Mouse (Mus musculus): Measurements from ENCODE around the gene Dctpp1.

Gene Dctpp1

DNA sequence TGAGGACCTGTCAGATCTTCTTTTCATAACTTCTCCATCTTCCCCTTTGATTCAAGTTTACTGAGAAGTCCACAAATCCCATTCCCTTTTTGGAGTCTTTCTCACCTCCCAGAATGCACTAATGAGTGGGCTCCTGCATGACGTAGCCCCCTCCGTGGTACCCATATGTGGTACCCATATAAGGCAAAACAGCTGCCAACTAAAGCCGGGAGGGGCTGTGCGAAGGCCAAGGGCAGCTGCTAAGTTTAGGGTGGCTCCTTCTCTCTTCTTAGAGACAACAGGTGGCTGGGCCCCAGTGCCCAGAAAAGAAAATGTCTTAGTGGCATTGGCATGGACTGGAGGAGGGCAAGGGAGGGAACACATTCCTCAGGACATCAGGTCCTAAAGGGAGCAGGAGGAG lies 50.2 kb downstream of the Dctpp1 start:
- in situ Hi-C loops (cut with MboI, MseI): no loop called here

DNA sequence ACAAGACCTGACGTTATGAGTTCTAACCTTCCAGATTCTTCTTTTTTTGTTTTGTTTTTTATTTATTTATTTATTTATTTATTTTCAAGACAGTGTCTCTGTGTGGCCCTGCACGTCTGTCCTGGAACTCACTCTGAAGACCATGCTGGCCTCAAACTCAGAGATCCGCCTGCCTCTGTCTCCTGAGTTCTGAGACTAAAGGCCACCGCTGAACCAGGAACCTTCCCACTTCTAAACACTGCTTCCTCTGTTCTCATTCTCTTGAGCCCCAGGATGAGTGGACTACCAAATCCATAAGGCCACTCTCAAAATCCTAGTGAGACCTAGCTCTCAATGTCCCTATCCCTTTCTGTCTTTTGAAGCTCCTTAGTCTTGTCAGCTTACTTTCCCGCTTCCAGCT lies 50.7 kb downstream of the Dctpp1 start:
- in situ Hi-C loops (cut with MboI, MseI): no loop called here

DNA sequence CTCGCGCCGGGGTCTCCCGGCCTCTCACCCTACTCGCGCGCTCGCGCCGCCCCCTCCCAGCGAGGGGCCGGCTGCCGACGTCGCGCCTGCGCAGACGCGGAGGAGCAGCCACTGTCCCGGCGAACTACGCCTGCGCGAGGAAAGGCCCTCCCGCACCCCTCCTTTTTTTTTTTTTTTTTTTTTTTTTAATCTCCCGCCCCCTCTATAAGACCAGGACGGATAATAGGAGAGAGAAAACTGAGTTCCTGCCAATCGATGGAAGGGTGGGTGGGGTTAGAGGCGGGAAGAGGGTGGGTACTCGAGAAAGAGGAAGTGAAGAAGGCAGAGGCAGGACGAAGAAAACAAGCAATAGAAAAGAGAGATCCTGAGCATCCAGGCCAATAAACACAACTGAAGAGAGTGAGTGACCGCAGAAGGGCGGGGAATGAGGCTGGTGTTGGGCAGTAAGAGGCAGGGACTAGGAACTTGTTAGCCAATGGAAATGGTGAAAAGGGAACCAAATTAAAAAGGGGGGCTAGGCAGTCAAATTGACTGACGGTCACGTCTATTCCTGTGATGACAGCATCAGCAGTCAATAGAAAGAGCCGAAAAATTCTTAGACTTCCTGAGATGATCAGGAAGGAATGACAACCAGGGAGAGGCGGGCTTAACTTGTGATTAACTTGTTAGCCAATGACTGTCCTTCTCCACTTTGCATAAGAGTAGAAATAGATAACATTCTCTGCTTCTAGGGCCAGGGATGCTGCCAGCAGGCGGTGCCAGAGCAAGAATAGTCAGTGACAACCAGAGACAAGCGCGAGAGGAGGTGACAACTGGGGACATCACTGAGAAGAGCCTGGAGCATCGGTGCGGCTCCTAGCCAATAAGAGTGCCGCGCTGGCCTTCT lies 51.7 kb downstream of the Dctpp1 start, which contains the start of gene Mylpf:
Gene Mylpf, plus strand, starts transcription at position 338 of the 886 bp plus-strand sequence.
- in situ Hi-C loops (cut with MboI, MseI): no loop called here

DNA sequence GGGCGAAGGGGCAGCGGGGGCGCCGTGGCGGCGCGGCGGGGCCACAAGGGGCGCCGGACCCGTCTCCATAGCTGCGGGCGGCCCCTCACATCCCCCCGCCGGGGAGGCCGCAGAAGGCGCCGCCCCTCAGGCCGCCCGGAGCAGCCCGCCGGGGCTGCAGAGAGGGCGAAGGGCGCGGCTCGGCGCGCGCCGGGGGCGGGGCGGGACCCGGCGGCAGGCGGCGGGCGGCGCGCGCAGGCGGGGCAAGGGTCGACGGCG lies 52.3 kb downstream of the Dctpp1 start, which contains the start of gene Tbc1d10b:
Gene Tbc1d10b, minus strand, starts transcription at position 174 of the 258 bp plus-strand sequence.
- in situ Hi-C loops (cut with MboI, MseI): no loop called here

DNA sequence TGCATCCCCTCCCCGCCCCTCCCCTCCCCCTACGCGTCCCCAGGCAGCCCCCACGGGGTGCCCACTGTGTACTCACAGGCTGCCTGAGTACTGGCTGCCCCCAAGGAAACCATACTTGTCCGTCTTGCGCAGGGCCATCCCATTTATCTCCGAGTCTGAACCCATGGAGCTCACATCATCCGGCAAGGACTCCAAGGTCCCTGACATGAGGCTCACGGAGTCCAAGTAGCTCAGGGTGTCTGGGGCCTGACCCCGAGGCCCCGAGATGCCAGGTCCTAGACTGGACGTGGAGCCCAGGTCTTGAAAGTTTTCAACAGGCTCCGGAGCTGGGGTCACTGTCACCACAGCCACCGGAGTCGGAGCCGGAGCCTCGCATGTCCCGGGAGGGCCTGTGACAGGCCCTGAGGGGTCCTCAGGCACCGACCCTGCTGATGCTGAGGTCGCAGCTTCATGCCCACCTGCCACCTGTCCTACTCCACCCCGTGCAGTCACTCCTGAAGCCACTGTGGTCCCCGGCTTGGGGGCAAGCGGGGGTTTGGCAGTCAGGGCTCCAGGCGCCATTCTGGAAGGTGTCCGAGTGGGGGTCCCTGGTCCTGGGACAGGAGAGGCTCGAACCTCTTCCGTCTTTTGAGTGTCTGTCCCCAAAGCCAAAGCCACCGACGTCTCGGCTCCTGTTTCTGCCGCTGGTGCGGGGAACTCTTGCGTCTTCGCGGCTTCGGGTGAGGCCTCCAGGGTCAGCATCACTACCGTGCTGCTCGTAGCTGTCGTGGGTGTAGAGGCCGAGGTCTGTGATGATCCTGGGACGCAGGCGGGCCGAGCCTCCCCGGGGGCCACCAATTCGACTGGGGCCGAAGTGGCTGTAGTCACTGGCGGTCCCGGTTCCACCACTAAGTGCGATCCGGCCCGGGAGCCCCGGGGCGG lies 52.9 kb downstream of the Dctpp1 start:
- in situ Hi-C loops (cut with MboI, MseI): no loop called here
